Comparison of ENCODE assay signal across 24 mouse cellular contexts in genomic region chr11:95675498-95675897, GRCm38 (mm10). TPM values are rescaled to one million over a fixed set of nuclear protein-coding genes. Genes with fewer than 3 reads are reported as not detected.
DNase-seq lines count a peak whose midpoint lies in the region; ATAC-seq lines count a peak whose summit lies in the region.
"Had no signal": no experiment of that assay in that cellular context is flagged by ENCODE, and none has a peak within 500 bp of the region (broad histone marks: within the 10 kb centered on the region; RNA-seq: fewer than 3 reads in every experiment).

No protein-coding gene starts in this region.

- H3K36me3 ChIP-seq in forebrain, embryonic 13.5 days (ENCODE audit: poor library complexity, severe bottlenecking), result peaks cover 87% of the 10 kb centered on the region
- H3K36me3 ChIP-seq in forebrain, embryonic 14.5 days (ENCODE audit: control insufficient read depth, insufficient read depth, low read length), result peaks cover 81% of the 10 kb centered on the region
- H3K36me3 ChIP-seq in kidney, embryonic 16.5 days (ENCODE audit: insufficient read depth, low read length), result peaks cover 72% of the 10 kb centered on the region
- peaks cover 77% of the 10 kb centered on the region for H3K36me3 ChIP-seq in midbrain, embryonic 12.5 days
- H3K36me3 ChIP-seq in midbrain, embryonic 15.5 days (replicated peaks), result peaks cover 39% of the 10 kb centered on the region; the same call in 1 of the 2 replicates
- peaks cover 11% of the 10 kb centered on the region; the same call in 1 of the 2 replicates for H3K36me3 ChIP-seq in limb, embryonic 11.5 days (ENCODE audit: control insufficient read depth, insufficient read depth, low read length)

- H3K27me3 ChIP-seq in forebrain, embryonic 13.5 days, result no peaks in the 10 kb centered on the region
- no peaks in the 10 kb centered on the region for H3K27me3 ChIP-seq in forebrain, embryonic 14.5 days (replicated peaks; ENCODE audit: control insufficient read depth, insufficient read depth, low read length)
- H3K27me3 ChIP-seq in kidney, embryonic 16.5 days (ENCODE audit: insufficient read depth, low read length), result no peaks in the 10 kb centered on the region
- H3K27me3 ChIP-seq in midbrain, embryonic 12.5 days, result no peaks in the 10 kb centered on the region
- no peaks in the 10 kb centered on the region for H3K27me3 ChIP-seq in midbrain, embryonic 15.5 days (replicated peaks)
- no peaks in the 10 kb centered on the region for H3K27me3 ChIP-seq in limb, embryonic 11.5 days (ENCODE audit: control insufficient read depth, insufficient read depth, low read length)
- H3K27me3 ChIP-seq: embryonic facial prominence, embryonic 15.5 days; lung, embryonic 15.5 days had no signal

- ATAC-seq in forebrain, embryonic 13.5 days, result no peak
- no peak for ATAC-seq in forebrain, embryonic 14.5 days
- no peak for ATAC-seq in kidney, embryonic 16.5 days (ENCODE audit: low FRiP score, low TSS enrichment)
- no peak for ATAC-seq in midbrain, embryonic 12.5 days (ENCODE audit: low FRiP score, low read depth)
- ATAC-seq in midbrain, embryonic 15.5 days (replicated peaks), result no peak
- no peak for ATAC-seq in limb, embryonic 11.5 days (ENCODE audit: insufficient number of reproducible peaks, low FRiP score, low TSS enrichment, low read depth)
- ATAC-seq: activated CD4-positive, CD25-positive, alpha-beta regulatory T cell, adult 4 months; midbrain, embryonic 16.5 days had no signal

- H3K4me3 ChIP-seq in forebrain, embryonic 13.5 days, result no peak overlapping the region
- no peak overlapping the region for H3K4me3 ChIP-seq in forebrain, embryonic 14.5 days (ENCODE audit: low read depth, low read length)
- H3K4me3 ChIP-seq in kidney, embryonic 16.5 days (ENCODE audit: low read length), result no peak overlapping the region
- no peak overlapping the region for H3K4me3 ChIP-seq in midbrain, embryonic 12.5 days
- no peak overlapping the region for H3K4me3 ChIP-seq in midbrain, embryonic 15.5 days
- no peak overlapping the region for H3K4me3 ChIP-seq in limb, embryonic 11.5 days (ENCODE audit: low read depth, low read length)
- H3K4me3 ChIP-seq: embryonic facial prominence, embryonic 15.5 days; heart, embryonic 10.5 days; left cerebral cortex, adult 2 months; lung, embryonic 15.5 days had no signal

- no peak overlapping the region for H3K27ac ChIP-seq in forebrain, embryonic 13.5 days
- H3K27ac ChIP-seq in forebrain, embryonic 14.5 days (ENCODE audit: low read depth, low read length), result no peak overlapping the region
- peak overlapping the region; percentile 70 for H3K27ac ChIP-seq in kidney, embryonic 16.5 days (ENCODE audit: low read length)
- H3K27ac ChIP-seq in midbrain, embryonic 12.5 days (replicated peaks), result peak overlapping the region; percentile 54; the same call in 1 of the 2 replicates
- no peak overlapping the region for H3K27ac ChIP-seq in midbrain, embryonic 15.5 days
- peak overlapping the region; percentile 42; the same call in 1 of the 2 replicates for H3K27ac ChIP-seq in limb, embryonic 11.5 days (replicated peaks; ENCODE audit: low read depth, low read length)
- H3K27ac ChIP-seq: embryonic facial prominence, embryonic 15.5 days; heart, embryonic 10.5 days; hindbrain, embryonic 14.5 days; left cerebral cortex, adult 2 months; lung, embryonic 15.5 days had no signal

- 0 out of 2 replicates have a peak overlapping the region, but pooled peaks have one; percentile 21 for H3K9ac ChIP-seq in forebrain, embryonic 13.5 days
- no peak overlapping the region for H3K9ac ChIP-seq in forebrain, embryonic 14.5 days (ENCODE audit: low read length)
- H3K9ac ChIP-seq in kidney, embryonic 16.5 days (replicated peaks; ENCODE audit: low read length), result no peak overlapping the region
- no peak overlapping the region for H3K9ac ChIP-seq in midbrain, embryonic 12.5 days (replicated peaks)
- H3K9ac ChIP-seq in midbrain, embryonic 15.5 days, result no peak overlapping the region
- H3K9ac ChIP-seq in limb, embryonic 11.5 days (ENCODE audit: low read length), result no peak overlapping the region
- H3K9ac ChIP-seq: embryonic facial prominence, embryonic 15.5 days; hindbrain, embryonic 14.5 days; lung, embryonic 15.5 days had no signal

- no peak overlapping the region for H3K4me2 ChIP-seq in forebrain, embryonic 13.5 days
- H3K4me2 ChIP-seq in forebrain, embryonic 14.5 days (ENCODE audit: low read length), result no peak overlapping the region
- H3K4me2 ChIP-seq in kidney, embryonic 16.5 days (replicated peaks; ENCODE audit: low read depth, low read length), result no peak overlapping the region
- no peak overlapping the region for H3K4me2 ChIP-seq in midbrain, embryonic 12.5 days (replicated peaks)
- no peak overlapping the region for H3K4me2 ChIP-seq in midbrain, embryonic 15.5 days
- peak overlapping the region; percentile 4; the same call in 1 of the 2 replicates for H3K4me2 ChIP-seq in limb, embryonic 11.5 days (ENCODE audit: low read depth, severe bottlenecking)
- H3K4me2 ChIP-seq: embryonic facial prominence, embryonic 15.5 days; hindbrain, embryonic 14.5 days; lung, embryonic 15.5 days had no signal

- no peak for DNase-seq in forebrain, embryonic 14.5 days (ENCODE audit: low spot score)
- no peak for DNase-seq in kidney, postnatal 25 days
- no peak for DNase-seq in limb, embryonic 11.5 days (ENCODE audit: low spot score)
- DNase-seq in gastrocnemius, postnatal 25 days, result no peak
- DNase-seq: adrenal gland, postnatal 10 days; cerebellum, adult 9-11 months; heart, postnatal 10 days; kidney, adult 2 months; kidney, postnatal 36 days; left cerebral cortex, postnatal 4 days; right cerebral cortex, postnatal 4 days; thymus, postnatal 25 days had no signal

- WGBS in forebrain, embryonic 13.5 days, result 91% methylated on average over 14 of the region's 14 CpGs
- 89% methylated on average over 14 of the region's 14 CpGs for whole genome bisulfite sequencing in forebrain, embryonic 14.5 days
- WGBS in kidney, embryonic 16.5 days, result 82% methylated on average over 14 of the region's 14 CpGs
- 85% methylated on average over 14 of the region's 14 CpGs for WGBS in midbrain, embryonic 12.5 days
- WGBS in midbrain, embryonic 15.5 days, result 91% methylated on average over 14 of the region's 14 CpGs
- 88% methylated on average over 14 of the region's 14 CpGs for WGBS in limb, embryonic 11.5 days

- peaks cover 7% of the 10 kb centered on the region for H3K4me1 ChIP-seq in forebrain, embryonic 13.5 days
- no peaks in the 10 kb centered on the region for H3K4me1 ChIP-seq in forebrain, embryonic 14.5 days (ENCODE audit: control insufficient read depth, insufficient read depth, low read length)
- H3K4me1 ChIP-seq in kidney, embryonic 16.5 days (ENCODE audit: insufficient read depth, low read length), result peaks cover 9% of the 10 kb centered on the region
- H3K4me1 ChIP-seq in midbrain, embryonic 12.5 days, result peaks cover 7% of the 10 kb centered on the region; the same call in 1 of the 2 replicates
- H3K4me1 ChIP-seq in midbrain, embryonic 15.5 days, result no peaks in the 10 kb centered on the region
- H3K4me1 ChIP-seq in limb, embryonic 11.5 days (ENCODE audit: control insufficient read depth, insufficient read depth, low read length), result peaks cover 12% of the 10 kb centered on the region

- no peaks in the 10 kb centered on the region for H3K9me3 ChIP-seq in forebrain, embryonic 13.5 days (replicated peaks)
- no peaks in the 10 kb centered on the region for H3K9me3 ChIP-seq in forebrain, embryonic 14.5 days (replicated peaks; ENCODE audit: control insufficient read depth, low read length)
- no peaks in the 10 kb centered on the region for H3K9me3 ChIP-seq in kidney, embryonic 16.5 days (ENCODE audit: low read length)
- no peaks in the 10 kb centered on the region for H3K9me3 ChIP-seq in midbrain, embryonic 12.5 days
- H3K9me3 ChIP-seq in midbrain, embryonic 15.5 days, result no peaks in the 10 kb centered on the region
- H3K9me3 ChIP-seq in limb, embryonic 11.5 days (ENCODE audit: control insufficient read depth, low read length), result no peaks in the 10 kb centered on the region
- H3K9me3 ChIP-seq: embryonic facial prominence, embryonic 15.5 days; G1E; heart, embryonic 10.5 days; lung, embryonic 15.5 days had no signal

RNA-seq across cellular contexts. Expression of gene Phb, which starts 8.7 kb away (rescaled TPM):
- polyA plus RNA-seq in forebrain, embryonic 13.5 days (2015; fragmentation: Nextera tagmentation; extraction: Ambion mirVana), result 187 and 188 TPM in 2 replicates
- polyA plus RNA-seq in forebrain, embryonic 14.5 days (2014; fragmentation: Nextera tagmentation; extraction: Ambion mirVana), result 215 and 222 TPM in 2 replicates
- 258 and 288 TPM in 2 replicates for polyA plus RNA-seq in kidney, embryonic 16.5 days (2015; fragmentation: Nextera tagmentation; extraction: Ambion mirVana)
- polyA plus RNA-seq in midbrain, embryonic 12.5 days (2016; fragmentation: Nextera tagmentation; extraction: Ambion mirVana), result 175 and 176 TPM in 2 replicates
- polyA plus RNA-seq in midbrain, embryonic 15.5 days (2015; fragmentation: Nextera tagmentation; extraction: Ambion mirVana), result 166 and 185 TPM in 2 replicates
- 240 and 256 TPM in 2 replicates for polyA plus RNA-seq in limb, embryonic 11.5 days (2014; fragmentation: Nextera tagmentation; extraction: Ambion mirVana)
- total RNA-seq in gastrocnemius, postnatal 25 days (2021), result 100 to 1,000 TPM; 179 to 189 TPM

RNA-seq across cellular contexts. Expression of gene Zfp652, which starts 37.0 kb away (rescaled TPM):
- polyA plus RNA-seq in forebrain, embryonic 13.5 days (2015; fragmentation: Nextera tagmentation; extraction: Ambion mirVana), result 27.9 and 32.2 TPM in 2 replicates
- 11.7 and 13.2 TPM in 2 replicates for polyA plus RNA-seq in forebrain, embryonic 14.5 days (2014; fragmentation: Nextera tagmentation; extraction: Ambion mirVana)
- 22.6 and 24.0 TPM in 2 replicates for polyA plus RNA-seq in kidney, embryonic 16.5 days (2015; fragmentation: Nextera tagmentation; extraction: Ambion mirVana)
- polyA plus RNA-seq in midbrain, embryonic 12.5 days (2016; fragmentation: Nextera tagmentation; extraction: Ambion mirVana), result 28.2 and 29.4 TPM in 2 replicates
- 28.4 and 28.9 TPM in 2 replicates for polyA plus RNA-seq in midbrain, embryonic 15.5 days (2015; fragmentation: Nextera tagmentation; extraction: Ambion mirVana)
- polyA plus RNA-seq in limb, embryonic 11.5 days (2014; fragmentation: Nextera tagmentation; extraction: Ambion mirVana), result 11.7 and 13.7 TPM in 2 replicates
- total RNA-seq in gastrocnemius, postnatal 25 days (2021), result 10 to 100 TPM; 62.2 to 71.7 TPM

RNA-seq across cellular contexts. Expression of gene B130006D01Rik, which starts 47.9 kb away (rescaled TPM):
- polyA plus RNA-seq in forebrain, embryonic 13.5 days (2015; fragmentation: Nextera tagmentation; extraction: Ambion mirVana), result 1.4 and 2.0 TPM in 2 replicates
- polyA plus RNA-seq in forebrain, embryonic 14.5 days (2014; fragmentation: Nextera tagmentation; extraction: Ambion mirVana), result 0.43 and 0.95 TPM in 2 replicates
- polyA plus RNA-seq in kidney, embryonic 16.5 days (2015; fragmentation: Nextera tagmentation; extraction: Ambion mirVana), result 1.1 and 1.8 TPM in 2 replicates
- 1.2 and 1.6 TPM in 2 replicates for polyA plus RNA-seq in midbrain, embryonic 12.5 days (2016; fragmentation: Nextera tagmentation; extraction: Ambion mirVana)
- polyA plus RNA-seq in midbrain, embryonic 15.5 days (2015; fragmentation: Nextera tagmentation; extraction: Ambion mirVana), result 1.1 and 1.7 TPM in 2 replicates
- polyA plus RNA-seq in limb, embryonic 11.5 days (2014; fragmentation: Nextera tagmentation; extraction: Ambion mirVana), result 1.5 and 1.8 TPM in 2 replicates
- under 1 TPM; 0.29 to 0.36 TPM for total RNA-seq in gastrocnemius, postnatal 25 days (2021)

Comparison
In these comparisons a context has a peak if more than half of its experiments do, and no peak if none do; other contexts are left out.
1. H3K27ac ChIP-seq: peak in kidney, embryonic 16.5 days (single experiment), midbrain, embryonic 12.5 days (single experiment) and limb, embryonic 11.5 days (single experiment); none in forebrain, embryonic 13.5 days (single experiment), forebrain, embryonic 14.5 days (single experiment) and midbrain, embryonic 15.5 days (single experiment).